ENCODE assay signal across 8 mouse cellular contexts in the genomic region with DNA sequence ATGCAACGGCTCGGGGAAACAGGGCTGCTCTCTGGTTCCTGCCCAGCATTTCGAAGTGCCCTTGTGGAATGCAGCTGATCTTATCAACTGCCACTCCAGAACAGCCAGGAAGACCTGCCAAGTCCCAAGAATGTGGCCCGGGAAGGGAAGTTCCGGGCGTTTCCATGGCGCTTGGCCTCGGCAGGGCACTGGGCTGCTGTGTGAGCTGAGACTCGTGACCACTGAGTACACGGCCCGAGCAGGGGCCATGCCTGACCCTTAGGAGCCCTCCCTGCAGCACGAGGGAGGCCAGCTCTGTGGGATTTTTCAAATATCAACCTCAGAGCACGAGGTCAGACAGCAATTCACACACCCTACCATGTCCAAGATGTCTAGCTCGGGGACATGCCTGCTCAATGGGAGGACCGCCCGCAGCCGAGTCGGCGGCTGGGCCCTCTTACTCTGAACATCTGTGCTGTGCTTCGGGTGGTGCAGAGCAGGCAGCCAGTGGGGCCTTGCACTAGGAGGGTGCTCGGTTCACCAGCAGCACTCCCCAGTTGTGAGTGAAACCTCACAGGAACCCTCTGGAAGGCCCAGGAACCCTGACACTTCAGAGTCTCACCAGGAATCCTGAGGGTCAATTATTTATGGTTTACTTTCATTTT. TPM values are rescaled to one million over a fixed set of nuclear protein-coding genes. Genes with fewer than 3 reads are reported as not detected.
A peak's percentile ranks its signal among the peaks of the same experiment; 100 is the strongest.
DNase-seq lines count a peak whose midpoint lies in the region; ATAC-seq and TF ChIP-seq lines count a peak whose summit lies in the region.

No protein-coding gene starts in this region.

- no peak overlapping the region for H3K4me3 ChIP-seq in layer of hippocampus, adult 2 months
- H3K4me3 ChIP-seq in heart, embryonic 14.5 days (ENCODE audit: control insufficient read depth in 1 of 2, insufficient read depth in 1 of 2, low read depth in 1 of 2, low read length in 2 of 2): no peak overlapping the region
- H3K4me3 ChIP-seq in kidney, postnatal 0 days (replicated peaks; ENCODE audit: low read depth, low read length): no peak overlapping the region
- H3K4me3 ChIP-seq in thymus, adult 2 months (ENCODE audit: control insufficient read depth, insufficient read depth, low read length): peak overlapping the region; percentile 25

- H3K9me3 ChIP-seq in heart, embryonic 14.5 days (ENCODE audit: control insufficient read depth, low read length): no peaks in the 10 kb centered on the region
- no peaks in the 10 kb centered on the region for H3K9me3 ChIP-seq in kidney, postnatal 0 days (replicated peaks; ENCODE audit: low read length)

- no peak for DNase-seq in layer of hippocampus, adult 2 months (ENCODE audit: low spot score in 2 of 2)
- no peak for DNase-seq in layer of hippocampus, postnatal 25 days (ENCODE audit: extremely low spot score in 1 of 2, low spot score in 1 of 2)
- peak; percentile 53 for DNase-seq in embryo, embryonic 10.5 days (ENCODE audit: low spot score)
- DNase-seq in kidney, postnatal 0 days (ENCODE audit: low spot score): peak; percentile 78
- peak; percentile 97 for DNase-seq in lung, postnatal 36 days
- peak; percentile 47 for DNase-seq in thymus, adult 2 months
- DNase-seq in frontal cortex, postnatal 10 days (ENCODE audit: low spot score in 2 of 2): no peak

- peak overlapping the region; percentile 86 for H3K4me2 ChIP-seq in heart, embryonic 14.5 days (ENCODE audit: low read length)
- H3K4me2 ChIP-seq in kidney, postnatal 0 days (ENCODE audit: low read length): peak overlapping the region; percentile 78; the same call in 1 of the 2 replicates

- H3K27me3 ChIP-seq in heart, embryonic 14.5 days (ENCODE audit: control insufficient read depth, insufficient read depth, low read length): no peaks in the 10 kb centered on the region
- H3K27me3 ChIP-seq in kidney, postnatal 0 days (ENCODE audit: insufficient read depth, low read length): no peaks in the 10 kb centered on the region
- no peaks in the 10 kb centered on the region for H3K27me3 ChIP-seq in thymus, adult 2 months (ENCODE audit: control insufficient read depth, insufficient read depth, low read length)

- no peaks in the 10 kb centered on the region for H3K36me3 ChIP-seq in heart, embryonic 14.5 days (ENCODE audit: control insufficient read depth, insufficient read depth, low read length)
- no peaks in the 10 kb centered on the region for H3K36me3 ChIP-seq in kidney, postnatal 0 days (ENCODE audit: insufficient read depth, low read length)
- H3K36me3 ChIP-seq in thymus, adult 2 months (ENCODE audit: control insufficient read depth, insufficient read depth, low read length): no peaks in the 10 kb centered on the region

- peak overlapping the region; percentile 89 for H3K9ac ChIP-seq in heart, embryonic 14.5 days (ENCODE audit: low read length)
- H3K9ac ChIP-seq in kidney, postnatal 0 days (ENCODE audit: low read depth, low read length): no peak overlapping the region

- WGBS in heart, embryonic 14.5 days: 15% methylated on average over 21 of the region's 21 CpGs
- WGBS in kidney, postnatal 0 days: 26% methylated on average over 21 of the region's 21 CpGs
- WGBS in thymus, adult 2 months: 25% methylated on average over 21 of the region's 21 CpGs

- H3K4me1 ChIP-seq in heart, embryonic 14.5 days (ENCODE audit: control insufficient read depth in 2 of 2, insufficient read depth in 2 of 2, low read length in 2 of 2): peaks cover 62 to 73% of the 10 kb centered on the region in 2 experiments
- peaks cover 49% of the 10 kb centered on the region for H3K4me1 ChIP-seq in kidney, postnatal 0 days (replicated peaks; ENCODE audit: insufficient read depth, low read length)
- peaks cover 65% of the 10 kb centered on the region for H3K4me1 ChIP-seq in thymus, adult 2 months (replicated peaks; ENCODE audit: control insufficient read depth, insufficient read depth, low read length)

- ATAC-seq in heart, embryonic 14.5 days (ENCODE audit: insufficient number of reproducible peaks, insufficient read depth, low FRiP score, low read depth): peak; percentile 24
- peak; percentile 60; the same call in 1 of the 2 replicates for ATAC-seq in kidney, postnatal 0 days (replicated peaks; ENCODE audit: low FRiP score, low read depth)

- peak overlapping the region; percentile 97 for H3K27ac ChIP-seq in layer of hippocampus, adult 2 months
- peak overlapping the region; percentile 93 to 95 for H3K27ac ChIP-seq in heart, embryonic 14.5 days (replicated peaks in 1 of 2; ENCODE audit: control insufficient read depth in 1 of 2, insufficient read depth in 1 of 2, low read depth in 2 of 2, low read length in 2 of 2)
- peak overlapping the region; percentile 95 for H3K27ac ChIP-seq in kidney, postnatal 0 days
- H3K27ac ChIP-seq in thymus, adult 2 months (ENCODE audit: control insufficient read depth, insufficient read depth, low read length): peak overlapping the region; percentile 5; the same call in 1 of the 2 replicates

- TF ChIP-seq POLR2A in thymus, adult 2 months (IDR thresholded peaks at IDR 0.05; ENCODE audit: control insufficient read depth, extremely low read depth, insufficient read depth, low read length, poor library complexity): no peak

- TF ChIP-seq CTCF in layer of hippocampus, adult 2 months (conservative IDR thresholded peaks at IDR 0.05): no peak
- TF ChIP-seq CTCF in kidney, postnatal 0 days (IDR thresholded peaks at IDR 0.05; ENCODE audit: low read depth): no peak
- TF ChIP-seq CTCF in thymus, adult 2 months (IDR thresholded peaks at IDR 0.05; ENCODE audit: borderline replicate concordance, control insufficient read depth, extremely low read depth, insufficient read depth, low read length, poor library complexity): no peak

RNA-seq across cellular contexts. Expression of a gene that starts 1.6 kb away (rescaled TPM):
- 10 to 100 TPM; 11.5 to 12.8 TPM for total RNA-seq in layer of hippocampus, adult 2 months (2021)
- total RNA-seq in layer of hippocampus, postnatal 25 days (2021): 10 to 100 TPM; 12.7 to 13.1 TPM
- 9.3 and 9.5 TPM in 2 replicates for polyA plus RNA-seq in heart, embryonic 14.5 days (2014; fragmentation: Nextera tagmentation; extraction: Ambion mirVana)
- polyA plus RNA-seq in kidney, postnatal 0 days (2015; fragmentation: Nextera tagmentation; extraction: Ambion mirVana): 7.6 and 7.8 TPM in 2 replicates
- polyA plus RNA-seq in thymus, adult 2 months (2012; rRNA removed): 33.9 and 40.1 TPM in 2 replicates

RNA-seq across cellular contexts. Expression of a gene that starts 26.0 kb away (rescaled TPM):
- total RNA-seq in layer of hippocampus, adult 2 months (2021): under 1 TPM in 1 of 2 experiments, not detected in 1; 0.18 TPM
- total RNA-seq in layer of hippocampus, postnatal 25 days (2021): under 1 TPM; 0.25 to 0.33 TPM
- 0.32 and 0.36 TPM in 2 replicates for polyA plus RNA-seq in heart, embryonic 14.5 days (2014; fragmentation: Nextera tagmentation; extraction: Ambion mirVana)
- 1.2 and 1.5 TPM in 2 replicates for polyA plus RNA-seq in kidney, postnatal 0 days (2015; fragmentation: Nextera tagmentation; extraction: Ambion mirVana)
- 1.5 and 2.1 TPM in 2 replicates for polyA plus RNA-seq in thymus, adult 2 months (2012; rRNA removed)

RNA-seq across cellular contexts. Expression of a gene that starts 26.7 kb away (rescaled TPM):
- total RNA-seq in layer of hippocampus, adult 2 months (2021): not detected
- total RNA-seq in layer of hippocampus, postnatal 25 days (2021): not detected
- not detected in 2 replicates for polyA plus RNA-seq in heart, embryonic 14.5 days (2014; fragmentation: Nextera tagmentation; extraction: Ambion mirVana)
- not detected in 2 replicates for polyA plus RNA-seq in kidney, postnatal 0 days (2015; fragmentation: Nextera tagmentation; extraction: Ambion mirVana)
- polyA plus RNA-seq in thymus, adult 2 months (2012; rRNA removed): 0.20 and 1.2 TPM in 2 replicates

RNA-seq across cellular contexts. Expression of a gene that starts 27.9 kb away (rescaled TPM):
- 10 to 100 TPM; 74.3 to 76.8 TPM for total RNA-seq in layer of hippocampus, adult 2 months (2021)
- total RNA-seq in layer of hippocampus, postnatal 25 days (2021): 10 to 100 TPM; 66.7 to 67.9 TPM
- 89.4 and 91.8 TPM in 2 replicates for polyA plus RNA-seq in heart, embryonic 14.5 days (2014; fragmentation: Nextera tagmentation; extraction: Ambion mirVana)
- 116 TPM in 2 replicates for polyA plus RNA-seq in kidney, postnatal 0 days (2015; fragmentation: Nextera tagmentation; extraction: Ambion mirVana)
- 84.7 and 99.2 TPM in 2 replicates for polyA plus RNA-seq in thymus, adult 2 months (2012; rRNA removed)

RNA-seq across cellular contexts. Expression of a gene that starts 43.8 kb away (rescaled TPM):
- total RNA-seq in layer of hippocampus, adult 2 months (2021): 1 to 10 TPM; 2.1 to 2.4 TPM
- 1 to 10 TPM; 2.3 to 2.8 TPM for total RNA-seq in layer of hippocampus, postnatal 25 days (2021)
- 1.3 and 1.8 TPM in 2 replicates for polyA plus RNA-seq in heart, embryonic 14.5 days (2014; fragmentation: Nextera tagmentation; extraction: Ambion mirVana)
- polyA plus RNA-seq in kidney, postnatal 0 days (2015; fragmentation: Nextera tagmentation; extraction: Ambion mirVana): 11.3 and 11.9 TPM in 2 replicates
- 1.5 and 2.1 TPM in 2 replicates for polyA plus RNA-seq in thymus, adult 2 months (2012; rRNA removed)

Comparison
In these comparisons a context has a peak if more than half of its experiments do, and no peak if none do; other contexts are left out.
1. DNase-seq: peak in embryo, embryonic 10.5 days (single experiment), kidney, postnatal 0 days (single experiment), lung, postnatal 36 days (single experiment) and thymus, adult 2 months (single experiment); none in layer of hippocampus, adult 2 months (0 of 2), layer of hippocampus, postnatal 25 days (0 of 2) and frontal cortex, postnatal 10 days (0 of 2).
2. H3K27ac ChIP-seq: peak in every context shown above with its lines; median percentile 97 in layer of hippocampus, adult 2 months; 95 in kidney, postnatal 0 days; 94 in heart, embryonic 14.5 days; 5 in thymus, adult 2 months.